ENCODE assay signal across 12 mouse cellular contexts in the genomic region with DNA sequence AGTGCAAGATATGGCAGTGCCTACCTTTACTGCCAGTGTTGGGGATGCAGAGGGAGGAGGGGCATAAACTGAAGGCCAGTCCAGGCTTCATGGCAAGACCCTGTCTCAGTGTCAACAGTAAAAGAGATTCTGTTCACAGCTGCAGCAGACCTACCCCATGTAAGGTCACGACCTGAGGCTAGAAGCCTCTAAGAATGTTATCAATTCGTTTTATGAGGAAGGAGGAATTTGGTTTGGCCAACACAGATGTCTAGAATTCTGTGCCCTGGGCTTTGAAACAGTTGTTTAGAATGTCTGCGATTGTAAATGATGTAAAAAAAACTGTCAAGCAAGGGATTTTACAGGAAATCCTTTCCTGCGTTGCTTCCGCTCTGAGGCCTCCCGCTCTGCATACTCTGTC.
"Had no signal": no experiment of that assay in that cellular context is flagged by ENCODE, and none has a peak within 500 bp of the region (broad histone marks: within the 10 kb centered on the region; RNA-seq: fewer than 3 reads in every experiment).

No protein-coding gene starts in this region.

- DNase-seq: kidney, postnatal 14 days; lung, adult 2 months; lung, postnatal 14 days; thymus, postnatal 4 days had no signal

- H3K9ac ChIP-seq: kidney, embryonic 15.5 days; limb, embryonic 12.5 days; liver, embryonic 15.5 days; midbrain, embryonic 12.5 days had no signal

- H3K4me1 ChIP-seq: liver, embryonic 15.5 days; megakaryocyte, embryonic 14.5 days; midbrain, embryonic 12.5 days had no signal

- H3K4me2 ChIP-seq: kidney, embryonic 15.5 days; limb, embryonic 12.5 days; liver, embryonic 11.5 days; liver, embryonic 15.5 days; midbrain, embryonic 12.5 days had no signal

- H3K27me3 ChIP-seq: kidney, embryonic 15.5 days; limb, embryonic 12.5 days; liver, embryonic 15.5 days; megakaryocyte, embryonic 14.5 days; midbrain, embryonic 12.5 days had no signal

- H3K9me3 ChIP-seq: kidney, embryonic 15.5 days; liver, embryonic 15.5 days had no signal

- H3K27ac ChIP-seq: kidney, embryonic 15.5 days; limb, embryonic 12.5 days; liver, embryonic 15.5 days; macrophage; midbrain, embryonic 12.5 days; stomach, postnatal 0 days had no signal

- H3K4me3 ChIP-seq: kidney, embryonic 15.5 days; limb, embryonic 12.5 days; liver, embryonic 15.5 days; megakaryocyte, embryonic 14.5 days; midbrain, embryonic 12.5 days had no signal
